Mouse (Mus musculus) midbrain, embryonic 12.5 days (tissue): Measurements from ENCODE around the gene Foxp4. TPM values are rescaled to one million over a fixed set of nuclear protein-coding genes. Genes with fewer than 3 reads are reported as not detected.

Source experiments
- ATAC-seq: fragments of 200-750 bp; cut with Nextera tagmentation; 2 replicates; pipeline ENCODE4 v1.8.0; 2017; ENCODE audit warnings: low read depth, moderate TSS enrichment, moderate library complexity; ENCODE audit not compliant: low FRiP score
- H3K27ac ChIP-seq: fragments of 300-500 bp; sonication (generic); replicated peaks from 2 replicates; pipeline ENCODE4 v1.5.1; 2016; ENCODE audit warnings: mild to moderate bottlenecking
- H3K27me3 ChIP-seq: fragments of 300-500 bp; sonication (generic); 2 replicates; pipeline ENCODE4 v1.6.1; 2016; ENCODE audit warnings: mild to moderate bottlenecking
- H3K36me3 ChIP-seq: fragments of 300-500 bp; sonication (generic); 2 replicates; pipeline ENCODE4 v1.6.1; 2016
- H3K4me1 ChIP-seq: fragments of 300-500 bp; sonication (generic); 2 replicates; pipeline ENCODE4 v1.6.1; 2016
- H3K4me2 ChIP-seq: fragments of 300-500 bp; sonication (generic); replicated peaks from 2 replicates; pipeline ENCODE4 v1.6.1; 2016; ENCODE audit warnings: mild to moderate bottlenecking, moderate library complexity
- H3K4me3 ChIP-seq: fragments of 300-500 bp; sonication (generic); 2 replicates; pipeline ENCODE4 v1.5.1; 2016; ENCODE audit warnings: mild to moderate bottlenecking
- H3K9ac ChIP-seq: fragments of 300-500 bp; sonication (generic); replicated peaks from 2 replicates; pipeline ENCODE4 v1.6.1; 2016; ENCODE audit warnings: mild to moderate bottlenecking, moderate library complexity
- H3K9me3 ChIP-seq: fragments of 300-500 bp; sonication (generic); 2 replicates; pipeline ENCODE4 v1.6.1; 2016; ENCODE audit warnings: mild to moderate bottlenecking
- WGBS: fragments of 180-500 bp; shearing (Covaris S2); methylation state at CpG from one replicate; pipeline ENCODE4 v1.1.7; 2016; 5-methylcytosine and 5-hydroxymethylcytosine counted together
- polyA plus RNA-seq: library from polyadenylated mRNA; unstranded; fragments of >200 nt; fragmentation: Nextera tagmentation; extraction: Ambion mirVana; gene quantifications from 2 replicates; pipeline ENCODE4 v1.2.1, GENCODE M21; 2016

The Foxp4 gene
- polyA plus RNA-seq, 1 experiment from 2014 or later = 34.5 TPM

GRCm38 (mm10) chr17:47923678-47924382 is 615 bp downstream of the Foxp4 start:
- 0 out of 2 replicates have a peak, but pooled peaks cover 8% of the 10 kb centered on the region for H3K36me3 ChIP-seq
- peak overlapping the region; percentile 95 for H3K27ac ChIP-seq
- H3K4me3 ChIP-seq = peak overlapping the region; percentile 95
- WGBS = under 1% methylated on average over 27 of the region's 65 CpGs
- peak overlapping the region; percentile 99 for H3K9ac ChIP-seq
- peaks cover 60% of the 10 kb centered on the region for H3K4me1 ChIP-seq
- peak overlapping the region; percentile 91 for H3K4me2 ChIP-seq
- 0 out of 2 replicates have a peak, but pooled peaks cover 3% of the 10 kb centered on the region for H3K27me3 ChIP-seq
- no peaks in the 10 kb centered on the region for H3K9me3 ChIP-seq
- ATAC-seq = peak; percentile 54

GRCm38 (mm10) chr17:47923011-47923677 is 1.3 kb downstream of the Foxp4 start:
- Histone ChIP-seq H3K27me3 (0 out of 2 replicates have a peak, but pooled peaks cover 3% of the 10 kb centered on the region), H3K9ac (peak overlapping the region; percentile 99), H3K36me3 (0 out of 2 replicates have a peak, but pooled peaks cover 8% of the 10 kb centered on the region), H3K4me2 (peak overlapping the region; percentile 91), H3K9me3 (no peaks in the 10 kb centered on the region), H3K4me1 (peaks cover 63% of the 10 kb centered on the region), H3K4me3 (peak overlapping the region; percentile 95), H3K27ac (peak overlapping the region; percentile 95)
- no peak; the same call in 1 of the 2 replicates for ATAC-seq
- under 1% methylated on average over 28 of the region's 28 CpGs for WGBS

- Histone ChIP-seq H3K9me3 (no peaks in the 10 kb centered on the region), H3K36me3 (0 out of 2 replicates have a peak, but pooled peaks cover 8% of the 10 kb centered on the region), H3K27ac (no peak overlapping the region), H3K4me3 (peak overlapping the region; percentile 95), H3K9ac (peak overlapping the region; percentile 99), H3K4me2 (peak overlapping the region; percentile 91), H3K4me1 (peaks cover 68% of the 10 kb centered on the region), H3K27me3 (0 out of 2 replicates have a peak, but pooled peaks cover 3% of the 10 kb centered on the region)
- under 1% methylated on average over 23 of the region's 24 CpGs for WGBS
- ATAC-seq = no peak
Measured at GRCm38 (mm10) chr17:47922579-47922978, 1.9 kb downstream of the Foxp4 start.

GRCm38 (mm10) chr17:47922116-47922515 is 2.3 kb downstream of the Foxp4 start:
- Histone ChIP-seq H3K27me3 (0 out of 2 replicates have a peak, but pooled peaks cover 3% of the 10 kb centered on the region), H3K9me3 (no peaks in the 10 kb centered on the region), H3K4me1 (peaks cover 73% of the 10 kb centered on the region), H3K4me3 (peak overlapping the region; percentile 95), H3K27ac (no peak overlapping the region), H3K4me2 (peak overlapping the region; percentile 91), H3K9ac (peak overlapping the region; percentile 99), H3K36me3 (0 out of 2 replicates have a peak, but pooled peaks cover 8% of the 10 kb centered on the region)
- no peak for ATAC-seq
- 1% methylated on average over 21 of the region's 21 CpGs for WGBS

- H3K4me2 ChIP-seq = peak overlapping the region; percentile 91
- no peaks in the 10 kb centered on the region for H3K9me3 ChIP-seq
- peaks cover 81% of the 10 kb centered on the region for H3K4me1 ChIP-seq
- peak overlapping the region; percentile 95 for H3K4me3 ChIP-seq
- 0 out of 2 replicates have a peak overlapping the region, but pooled peaks have one; percentile 21 for H3K27ac ChIP-seq
- H3K36me3 ChIP-seq = 0 out of 2 replicates have a peak, but pooled peaks cover 8% of the 10 kb centered on the region
- WGBS = 25% methylated on average over 4 of the region's 4 CpGs
- peak overlapping the region; percentile 99 for H3K9ac ChIP-seq
- no peak for ATAC-seq
- H3K27me3 ChIP-seq = 0 out of 2 replicates have a peak, but pooled peaks cover 3% of the 10 kb centered on the region
Measured at GRCm38 (mm10) chr17:47921136-47921665, 3.2 kb downstream of the Foxp4 start.

GRCm38 (mm10) chr17:47919826-47920225 is 4.6 kb downstream of the Foxp4 start:
- Histone ChIP-seq H3K4me3 (no peak overlapping the region), H3K36me3 (0 out of 2 replicates have a peak, but pooled peaks cover 8% of the 10 kb centered on the region), H3K9me3 (no peaks in the 10 kb centered on the region), H3K4me2 (peak overlapping the region; percentile 91), H3K27ac (no peak overlapping the region), H3K4me1 (peaks cover 85% of the 10 kb centered on the region), H3K9ac (peak overlapping the region; percentile 25; the same call in 1 of the 2 replicates), H3K27me3 (0 out of 2 replicates have a peak, but pooled peaks cover 3% of the 10 kb centered on the region)
- 25% methylated on average over 5 of the region's 5 CpGs for WGBS
- ATAC-seq = no peak

GRCm38 (mm10) chr17:47917907-47918306 is 6.5 kb downstream of the Foxp4 start:
- peaks cover 94% of the 10 kb centered on the region for H3K4me1 ChIP-seq
- WGBS = 74% methylated on average over 5 of the region's 5 CpGs
- 0 out of 2 replicates have a peak, but pooled peaks cover 8% of the 10 kb centered on the region for H3K36me3 ChIP-seq
- H3K27ac ChIP-seq = 0 out of 2 replicates have a peak overlapping the region, but pooled peaks have one; percentile 25
- H3K27me3 ChIP-seq = 0 out of 2 replicates have a peak, but pooled peaks cover 3% of the 10 kb centered on the region
- H3K4me2 ChIP-seq = no peak overlapping the region
- no peak overlapping the region for H3K4me3 ChIP-seq
- ATAC-seq = no peak
- no peaks in the 10 kb centered on the region for H3K9me3 ChIP-seq
- H3K9ac ChIP-seq = no peak overlapping the region

GRCm38 (mm10) chr17:47917212-47917611 is 7.2 kb downstream of the Foxp4 start:
- Histone ChIP-seq H3K36me3 (0 out of 2 replicates have a peak, but pooled peaks cover 8% of the 10 kb centered on the region), H3K4me3 (no peak overlapping the region), H3K27ac (no peak overlapping the region), H3K27me3 (0 out of 2 replicates have a peak, but pooled peaks cover 3% of the 10 kb centered on the region), H3K9ac (no peak overlapping the region), H3K4me1 (peaks cover 87% of the 10 kb centered on the region), H3K4me2 (no peak overlapping the region), H3K9me3 (no peaks in the 10 kb centered on the region)
- no peak for ATAC-seq
- 87% methylated on average over 3 of the region's 3 CpGs for WGBS

GRCm38 (mm10) chr17:47914676-47915219 is 9.7 kb downstream of the Foxp4 start:
- 10% methylated on average over 9 of the region's 9 CpGs for WGBS
- Histone ChIP-seq H3K4me1 (peaks cover 82% of the 10 kb centered on the region), H3K9me3 (no peaks in the 10 kb centered on the region), H3K27ac (peak overlapping the region; percentile 60), H3K9ac (no peak overlapping the region), H3K36me3 (0 out of 2 replicates have a peak, but pooled peaks cover 5% of the 10 kb centered on the region), H3K27me3 (peaks cover 14% of the 10 kb centered on the region; the same call in 1 of the 2 replicates), H3K4me2 (peak overlapping the region; percentile 20), H3K4me3 (no peak overlapping the region)
- ATAC-seq = peak; percentile 57

GRCm38 (mm10) chr17:47909091-47910001 is 15.1 kb downstream of the Foxp4 start:
- Histone ChIP-seq H3K9me3 (no peaks in the 10 kb centered on the region), H3K9ac (peak overlapping the region; percentile 11; the same call in 1 of the 2 replicates), H3K36me3 (peaks cover under 1% of the 10 kb centered on the region; the same call in 1 of the 2 replicates), H3K4me1 (peaks cover 77% of the 10 kb centered on the region), H3K27ac (peak overlapping the region; percentile 72; the same call in 1 of the 2 replicates), H3K4me3 (peak overlapping the region; percentile 29), H3K27me3 (peaks cover 21% of the 10 kb centered on the region), H3K4me2 (peak overlapping the region; percentile 47)
- 0 out of 2 replicates have a peak, but pooled peaks have one; percentile 20 for ATAC-seq
- 10% methylated on average over 50 of the region's 51 CpGs for WGBS
